Mouse (Mus musculus) splenic B cell, adult 2 months (primary cell): Measurements from ENCODE around the gene Gm26657.

Source experiments
- DNase-seq: peaks from one replicate; pipeline ENCODE4 v3.0.0-alpha.2; 2011; ENCODE audit warnings: low read depth, low spot score
- H3K27me3 ChIP-seq: 2 replicates; pipeline ENCODE4 v1.6.1; 2012; ENCODE audit warnings: mild to moderate bottlenecking, low read length, moderate library complexity, mixed read lengths; ENCODE audit not compliant: control insufficient read depth, poor library complexity, insufficient read depth, severe bottlenecking
- H3K36me3 ChIP-seq: 2 replicates; pipeline ENCODE4 v1.6.1; 2012; ENCODE audit warnings: mild to moderate bottlenecking, low read length, moderate library complexity, mixed read lengths; ENCODE audit not compliant: control insufficient read depth, poor library complexity, insufficient read depth, severe bottlenecking

The Gm26657 gene

GRCm38 (mm10) chr4:56741041-56741493 is 1.2 kb downstream of the Gm26657 start, which contains the start of gene Actl7b:
Gene Actl7b (minus strand): TSS chr4:56741443.
- H3K36me3 ChIP-seq, result no peaks in the 10 kb centered on the region
- H3K27me3 ChIP-seq, result no peaks in the 10 kb centered on the region
- no peak for DNase-seq

GRCm38 (mm10) chr4:56742698-56743097 is 2.8 kb downstream of the Gm26657 start:
- no peak for DNase-seq

GRCm38 (mm10) chr4:56743363-56744195 is 3.7 kb downstream of the Gm26657 start, which contains the start of gene Actl7a:
Gene Actl7a (plus strand): TSS chr4:56743413.
- no peak for DNase-seq
- no peaks in the 10 kb centered on the region for H3K36me3 ChIP-seq
- no peaks in the 10 kb centered on the region for H3K27me3 ChIP-seq

More at GRCm38 (mm10) chr4:56742698-56743097, 2.8 kb downstream of the Gm26657 start:
- Histone ChIP-seq H3K27me3 (no peaks in the 10 kb centered on the region), H3K36me3 (no peaks in the 10 kb centered on the region)

- no peak for DNase-seq
- Histone ChIP-seq H3K36me3 (no peaks in the 10 kb centered on the region), H3K27me3 (no peaks in the 10 kb centered on the region)
Measured at GRCm38 (mm10) chr4:56746345-56746744, 6.5 kb downstream of the Gm26657 start.

- no peaks in the 10 kb centered on the region for H3K36me3 ChIP-seq
- DNase-seq, result no peak
- no peaks in the 10 kb centered on the region for H3K27me3 ChIP-seq
Measured at GRCm38 (mm10) chr4:56747456-56747855, 7.6 kb downstream of the Gm26657 start.

- H3K27me3 ChIP-seq, result no peaks in the 10 kb centered on the region
- DNase-seq, result no peak
- peaks cover 16% of the 10 kb centered on the region for H3K36me3 ChIP-seq
Measured at GRCm38 (mm10) chr4:56756021-56756420, 16.2 kb downstream of the Gm26657 start.

DNA sequence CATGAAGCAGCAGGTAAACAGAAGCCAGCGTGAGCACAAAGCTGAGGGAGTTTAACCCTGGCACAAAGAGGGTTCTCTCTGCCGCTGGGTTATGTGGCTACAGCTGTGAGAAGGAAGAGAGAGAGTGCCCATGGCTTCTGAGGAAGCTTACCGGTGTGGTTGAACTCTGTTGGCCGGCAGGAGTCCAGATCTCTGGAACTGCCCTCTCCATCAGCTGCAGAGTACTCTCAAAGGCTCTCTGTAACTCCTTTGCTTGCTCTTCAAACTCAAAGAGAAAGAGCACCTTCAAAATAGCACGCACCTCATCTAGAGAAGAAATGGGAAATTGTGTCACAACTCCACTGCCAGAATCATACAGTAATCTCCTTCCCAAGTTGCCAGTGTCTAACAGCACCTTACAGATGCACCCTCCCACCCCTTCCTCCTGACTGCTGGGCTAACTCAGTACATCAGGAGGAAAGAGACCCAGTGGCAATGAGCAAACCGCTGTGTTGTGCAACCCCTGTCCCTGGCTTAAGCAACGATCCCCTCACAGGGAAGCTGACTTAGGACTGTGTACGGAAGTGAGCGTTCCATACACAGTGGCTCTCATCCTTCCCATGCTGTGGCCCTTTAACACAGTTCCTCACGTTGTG is 17.2 kb downstream of the Gm26657 start:
- DNase-seq, result no peak
- H3K27me3 ChIP-seq, result no peaks in the 10 kb centered on the region

DNA sequence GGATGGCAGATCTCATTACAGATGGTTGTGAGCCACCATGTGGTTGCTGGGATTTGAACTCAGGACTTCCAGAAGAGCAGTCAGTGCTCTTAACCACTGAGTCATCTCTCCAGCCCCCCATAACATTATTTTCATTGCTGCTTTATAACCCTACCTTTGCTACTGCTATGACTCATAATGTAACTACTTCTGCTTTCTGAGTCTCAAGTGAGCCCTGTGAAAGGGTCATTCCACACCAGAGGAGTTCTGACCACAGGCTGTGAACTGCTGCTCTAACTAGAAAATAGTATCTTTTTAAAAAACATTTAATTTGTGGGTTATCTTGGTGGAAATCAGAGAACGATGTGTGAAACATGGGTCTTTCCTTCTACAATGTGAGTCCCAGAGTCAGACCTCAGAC is 17.8 kb downstream of the Gm26657 start:
- H3K27me3 ChIP-seq, result no peaks in the 10 kb centered on the region
- peak; percentile 6 for DNase-seq

More for the DNA sequence above, 17.2 kb downstream of the Gm26657 start:
- H3K36me3 ChIP-seq, result peaks cover 18% of the 10 kb centered on the region

GRCm38 (mm10) chr4:56767861-56768284 is 28.0 kb downstream of the Gm26657 start:
- Histone ChIP-seq H3K27me3 (no peaks in the 10 kb centered on the region), H3K36me3 (peaks cover 16% of the 10 kb centered on the region)
- no peak for DNase-seq

More for the DNA sequence above, 17.8 kb downstream of the Gm26657 start:
- H3K36me3 ChIP-seq, result peaks cover 18% of the 10 kb centered on the region

- H3K36me3 ChIP-seq, result peaks cover 20% of the 10 kb centered on the region
- no peaks in the 10 kb centered on the region for H3K27me3 ChIP-seq
- no peak for DNase-seq
Measured at GRCm38 (mm10) chr4:56768913-56769312, 29.0 kb downstream of the Gm26657 start.

DNA sequence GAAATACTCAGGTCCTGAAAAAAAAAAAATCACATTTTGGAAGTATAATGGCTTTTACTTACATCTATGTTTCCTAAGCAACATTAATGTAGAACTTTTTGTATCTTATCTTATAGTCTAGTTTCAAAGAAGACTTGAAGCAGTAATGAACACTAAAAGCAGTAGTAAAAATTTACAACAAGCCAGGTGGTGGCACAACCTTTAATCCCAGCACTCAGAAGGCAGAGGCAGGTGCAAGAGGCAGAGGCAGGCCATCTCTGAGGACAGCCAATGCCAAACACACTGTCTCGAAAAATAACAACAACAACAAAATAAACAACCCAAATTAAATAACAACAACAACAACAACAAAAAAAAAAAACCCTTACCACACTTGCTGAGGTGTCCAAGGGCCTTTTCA is 31.2 kb downstream of the Gm26657 start:
- Histone ChIP-seq H3K27me3 (no peaks in the 10 kb centered on the region), H3K36me3 (peaks cover 17% of the 10 kb centered on the region)

More for the DNA sequence above, 31.2 kb downstream of the Gm26657 start:
- DNase-seq, result no peak
